Mouse (Mus musculus) embryonic facial prominence, embryonic 12.5 days (tissue): ENCODE measurements around the gene Cdh3. TPM values are rescaled to one million over a fixed set of nuclear protein-coding genes. Genes with fewer than 3 reads are reported as not detected.
"Not testable (repeated sequence)": the region's sequence is repeated elsewhere in the genome, so short reads cannot be mapped to it uniquely, and the experiment has no call there.

ENCODE experiments used
- ATAC-seq: fragments of 200-750 bp; cut with Nextera tagmentation; 2 replicates; pipeline ENCODE4 v1.8.0; 2017; ENCODE audit not compliant: insufficient number of reproducible peaks, insufficient read depth, low FRiP score, low TSS enrichment
- H3K27ac ChIP-seq: fragments of 300-500 bp; sonication (generic); 2 replicates; pipeline ENCODE4 v1.5.1; 2016; ENCODE audit warnings: mild to moderate bottlenecking
- H3K27me3 ChIP-seq: fragments of 300-500 bp; sonication (generic); 2 replicates; pipeline ENCODE4 v1.6.1; 2016; ENCODE audit warnings: mild to moderate bottlenecking, moderate library complexity
- H3K36me3 ChIP-seq: fragments of 300-500 bp; sonication (generic); 2 replicates; pipeline ENCODE4 v1.6.1; 2016; ENCODE audit warnings: mild to moderate bottlenecking
- H3K4me1 ChIP-seq: fragments of 300-500 bp; sonication (generic); 2 replicates; pipeline ENCODE4 v1.6.1; 2016
- H3K4me2 ChIP-seq: fragments of 300-500 bp; sonication (generic); replicated peaks from 2 replicates; pipeline ENCODE4 v1.6.1; 2016; ENCODE audit warnings: mild to moderate bottlenecking, moderate library complexity
- H3K4me3 ChIP-seq: fragments of 300-500 bp; sonication (generic); 2 replicates; pipeline ENCODE4 v1.5.1; 2016; ENCODE audit warnings: mild to moderate bottlenecking
- H3K9ac ChIP-seq: fragments of 300-500 bp; sonication (generic); 2 replicates; pipeline ENCODE4 v1.6.1; 2016; ENCODE audit warnings: mild to moderate bottlenecking, moderate library complexity
- H3K9me3 ChIP-seq: fragments of 300-500 bp; sonication (generic); 2 replicates; pipeline ENCODE4 v1.6.1; 2016; ENCODE audit warnings: mild to moderate bottlenecking, moderate library complexity
- WGBS: fragments of 180-500 bp; shearing (Covaris S2); methylation state at CpG from one replicate; pipeline ENCODE4 v1.1.7; 2016; 5-methylcytosine and 5-hydroxymethylcytosine counted together
- polyA plus RNA-seq: library from polyadenylated mRNA; unstranded; fragments of >200 nt; fragmentation: Nextera tagmentation; extraction: Ambion mirVana; gene quantifications from 2 replicates; pipeline ENCODE4 v1.2.1, GENCODE M21; 2016

The Cdh3 gene
- polyA plus RNA-seq, 1 experiment from 2014 or later: 19.1 TPM

DNA sequence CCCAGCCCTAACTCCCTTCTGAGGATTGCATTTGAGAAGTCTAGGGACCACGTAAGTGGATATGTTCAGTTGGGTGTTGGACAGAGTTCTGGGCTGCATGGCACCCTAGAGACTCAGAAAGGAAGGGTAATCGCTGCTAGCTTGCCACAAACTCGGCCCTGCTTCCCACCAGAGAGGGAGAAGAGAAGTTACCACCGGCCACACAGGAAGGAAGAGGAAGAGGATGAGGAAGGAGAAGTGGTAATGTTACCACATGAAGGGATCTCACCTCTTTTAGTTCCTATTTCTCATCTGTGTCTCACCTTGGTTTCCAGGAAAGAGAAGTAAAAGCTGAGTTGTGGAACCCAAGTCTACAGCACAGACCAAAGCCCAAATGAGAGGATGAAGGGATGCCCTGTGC, 63.6 kb downstream of the Cdh3 start:
- WGBS: 86% methylated on average over 4 of the region's 4 CpGs
- H3K9ac ChIP-seq: no peak overlapping the region
- ATAC-seq: no peak
- H3K9me3 ChIP-seq: no peaks in the 10 kb centered on the region
- H3K4me3 ChIP-seq: no peak overlapping the region
- no peak overlapping the region for H3K4me2 ChIP-seq
- no peaks in the 10 kb centered on the region for H3K36me3 ChIP-seq
- no peaks in the 10 kb centered on the region for H3K27me3 ChIP-seq
- peaks cover 5% of the 10 kb centered on the region; the same call in 1 of the 2 replicates for H3K4me1 ChIP-seq
- no peak overlapping the region for H3K27ac ChIP-seq

DNA sequence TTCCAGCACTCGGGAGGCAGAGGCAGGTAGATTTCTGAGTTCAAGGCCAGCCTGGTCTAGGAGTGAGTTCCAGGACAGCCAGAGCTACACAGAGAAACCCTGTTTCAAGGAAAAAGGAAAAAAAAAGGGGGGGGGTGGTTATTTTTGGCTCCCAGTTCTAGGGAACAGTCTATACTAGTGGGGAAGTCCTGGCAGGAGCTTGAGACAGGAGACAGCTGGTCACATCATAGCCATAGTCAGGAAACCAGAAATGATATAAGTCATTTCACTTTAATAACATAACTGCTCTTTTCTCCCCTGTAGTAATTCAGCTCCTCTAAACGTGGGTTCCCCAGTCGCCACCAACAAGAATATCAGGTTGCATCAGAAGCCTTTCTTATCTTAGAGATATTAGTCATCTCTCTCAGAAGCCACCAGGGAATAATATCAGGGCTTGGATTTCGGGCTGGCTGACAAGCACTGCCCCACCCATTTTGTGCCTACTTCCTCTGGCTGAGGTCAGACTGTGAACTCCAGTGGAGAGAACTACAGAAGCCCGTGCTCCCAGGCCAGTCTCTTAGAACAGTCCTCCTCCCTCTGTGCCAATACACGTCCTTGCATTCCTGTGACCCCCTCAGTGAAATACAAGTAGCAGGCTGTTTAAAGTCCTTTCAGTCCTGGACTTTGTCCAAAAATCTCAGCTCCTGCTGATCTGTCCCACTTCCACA, 66.3 kb downstream of the Cdh3 start:
- no peak overlapping the region for H3K27ac ChIP-seq
- H3K36me3 ChIP-seq: no peaks in the 10 kb centered on the region
- H3K4me1 ChIP-seq: peaks cover 5% of the 10 kb centered on the region; the same call in 1 of the 2 replicates
- no peaks in the 10 kb centered on the region for H3K9me3 ChIP-seq
- 26% methylated on average over 6 of the region's 6 CpGs for WGBS
- no peaks in the 10 kb centered on the region for H3K27me3 ChIP-seq
- H3K4me3 ChIP-seq: no peak overlapping the region
- no peak overlapping the region for H3K4me2 ChIP-seq
- H3K9ac ChIP-seq: no peak overlapping the region
- no peak for ATAC-seq

DNA sequence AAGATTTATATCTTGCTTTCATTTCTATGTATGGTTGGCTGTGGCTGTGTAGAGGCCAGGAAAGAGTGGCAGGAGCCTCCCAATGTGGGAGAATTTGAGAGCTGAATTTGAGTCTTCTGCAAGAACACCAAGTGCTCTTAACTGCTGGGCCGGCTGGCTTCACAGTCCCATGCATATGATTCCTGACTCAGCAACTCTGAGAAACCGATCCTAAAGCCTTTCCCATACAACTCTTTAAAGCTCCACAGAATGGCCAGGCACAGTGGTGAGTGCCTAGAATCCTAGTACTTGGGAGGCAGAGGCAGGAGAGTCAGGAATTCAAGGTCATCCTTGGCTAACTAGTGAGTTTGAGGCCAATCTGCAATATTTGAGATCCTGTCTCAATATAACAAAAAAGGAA, 68.8 kb downstream of the Cdh3 start:
- Histone ChIP-seq H3K4me2 (no peak overlapping the region), H3K27ac (no peak overlapping the region), H3K9me3 (no peaks in the 10 kb centered on the region), H3K27me3 (no peaks in the 10 kb centered on the region), H3K4me1 (peaks cover 5% of the 10 kb centered on the region; the same call in 1 of the 2 replicates), H3K4me3 (no peak overlapping the region), H3K36me3 (no peaks in the 10 kb centered on the region), H3K9ac (no peak overlapping the region)
- 66% methylated on average over 2 of the region's 2 CpGs for WGBS
- no peak for ATAC-seq

DNA sequence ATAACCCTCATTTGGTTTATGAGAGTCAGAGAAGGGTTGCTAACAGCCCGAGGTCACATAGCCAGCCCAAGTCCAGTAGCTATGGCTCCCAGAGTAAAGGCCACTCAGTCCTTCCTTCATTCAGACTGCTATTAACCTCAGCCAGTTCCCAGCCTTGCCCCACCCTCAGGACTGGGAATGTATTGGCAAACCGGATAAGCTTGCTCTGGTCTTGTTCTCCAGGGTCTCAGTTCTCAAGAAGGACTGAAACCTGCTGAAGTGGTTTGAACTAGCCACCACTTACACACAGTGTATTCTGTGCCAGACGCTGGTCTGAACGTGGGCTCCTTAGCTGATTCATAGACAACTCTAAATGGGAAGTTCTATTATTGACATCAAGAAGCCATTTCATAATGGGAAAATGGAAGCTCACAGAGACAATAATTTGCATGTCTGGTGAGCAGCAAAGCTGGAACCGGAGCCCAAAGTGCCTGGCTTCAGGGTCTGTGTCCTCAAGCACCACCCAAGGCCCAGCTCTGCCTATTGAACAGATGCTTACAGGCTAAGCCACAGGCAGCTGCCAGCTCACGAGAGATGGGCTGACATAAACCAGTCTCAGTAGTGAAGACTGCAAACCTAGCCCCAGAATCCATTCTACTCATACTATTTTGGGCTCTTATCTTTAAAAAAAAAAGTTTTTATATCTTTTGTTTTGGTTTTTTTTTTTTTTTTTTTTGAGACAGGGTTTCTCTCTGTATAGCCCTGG, 70.8 kb downstream of the Cdh3 start:
- Histone ChIP-seq H3K36me3 (no peaks in the 10 kb centered on the region), H3K27ac (no peak overlapping the region), H3K4me1 (peaks cover 5% of the 10 kb centered on the region; the same call in 1 of the 2 replicates), H3K27me3 (no peaks in the 10 kb centered on the region), H3K4me3 (no peak overlapping the region), H3K9me3 (no peaks in the 10 kb centered on the region), H3K9ac (no peak overlapping the region), H3K4me2 (no peak overlapping the region)
- ATAC-seq: no peak
- WGBS: 66% methylated on average over 6 of the region's 6 CpGs

DNA sequence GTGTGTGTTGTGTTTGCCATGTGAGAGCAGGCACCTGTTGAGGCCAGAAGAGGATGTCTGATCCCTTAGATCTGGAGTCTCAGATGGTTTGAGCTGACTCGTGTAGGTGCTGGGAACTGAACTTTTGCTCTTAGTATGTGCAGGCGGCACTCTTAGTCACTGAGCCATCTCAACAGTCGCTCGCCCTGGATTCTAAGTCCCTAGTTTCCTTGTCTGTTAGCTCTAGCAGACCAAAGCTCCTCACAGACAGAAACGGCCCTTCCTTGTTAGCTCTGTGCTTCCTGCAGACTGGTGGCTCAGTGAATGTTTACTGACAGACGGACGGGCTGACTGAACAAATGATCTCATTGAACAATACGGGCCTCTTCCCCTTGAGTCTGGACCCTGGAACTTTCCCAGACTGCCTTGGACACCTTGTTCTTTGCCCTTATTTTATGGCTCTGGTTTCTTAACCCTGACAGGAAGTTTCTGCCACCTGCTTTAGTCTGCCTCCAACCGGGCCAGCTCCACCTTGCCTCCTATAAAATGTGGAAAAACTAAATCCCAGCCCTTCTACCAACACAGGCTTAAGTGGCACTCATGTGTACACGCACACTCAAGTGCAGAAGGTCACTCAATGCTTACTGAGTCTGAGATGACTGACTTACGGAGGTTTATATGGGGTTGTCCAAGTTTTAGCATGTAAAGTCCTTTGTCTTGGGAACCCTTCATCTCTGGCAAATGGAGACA, 74.4 kb downstream of the Cdh3 start:
- Histone ChIP-seq H3K9ac (no peak overlapping the region), H3K27ac (no peak overlapping the region), H3K4me1 (no peaks in the 10 kb centered on the region), H3K9me3 (no peaks in the 10 kb centered on the region), H3K27me3 (no peaks in the 10 kb centered on the region), H3K36me3 (no peaks in the 10 kb centered on the region), H3K4me2 (no peak overlapping the region), H3K4me3 (no peak overlapping the region)
- no peak for ATAC-seq
- WGBS: 78% methylated on average over 11 of the region's 11 CpGs

DNA sequence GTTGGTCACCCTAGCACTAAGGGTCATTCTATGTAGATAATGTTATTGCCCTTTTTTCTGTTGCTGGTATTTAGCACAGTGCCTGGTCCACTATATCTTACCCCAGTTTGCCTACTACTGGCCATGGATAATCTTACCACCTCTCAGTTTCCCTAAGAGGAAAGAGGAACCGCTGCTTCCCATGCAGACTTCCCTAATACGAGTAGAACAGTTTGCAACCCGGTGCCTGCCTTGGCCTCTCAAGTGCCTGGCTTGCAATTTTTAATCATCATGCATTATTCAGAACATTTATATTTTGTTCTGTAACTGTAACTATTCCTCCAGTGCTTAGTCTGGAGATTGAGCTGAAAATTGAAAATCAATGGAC, 75.0 kb downstream of the Cdh3 start:
- no peaks in the 10 kb centered on the region for H3K27me3 ChIP-seq
- no peak overlapping the region for H3K9ac ChIP-seq
- no peak overlapping the region for H3K4me3 ChIP-seq
- no peaks in the 10 kb centered on the region for H3K36me3 ChIP-seq
- no peak overlapping the region for H3K27ac ChIP-seq
- no peak for ATAC-seq
- H3K9me3 ChIP-seq: no peaks in the 10 kb centered on the region
- no peak overlapping the region for H3K4me2 ChIP-seq
- 92% methylated on average over 3 of the region's 3 CpGs for WGBS
- no peaks in the 10 kb centered on the region for H3K4me1 ChIP-seq

DNA sequence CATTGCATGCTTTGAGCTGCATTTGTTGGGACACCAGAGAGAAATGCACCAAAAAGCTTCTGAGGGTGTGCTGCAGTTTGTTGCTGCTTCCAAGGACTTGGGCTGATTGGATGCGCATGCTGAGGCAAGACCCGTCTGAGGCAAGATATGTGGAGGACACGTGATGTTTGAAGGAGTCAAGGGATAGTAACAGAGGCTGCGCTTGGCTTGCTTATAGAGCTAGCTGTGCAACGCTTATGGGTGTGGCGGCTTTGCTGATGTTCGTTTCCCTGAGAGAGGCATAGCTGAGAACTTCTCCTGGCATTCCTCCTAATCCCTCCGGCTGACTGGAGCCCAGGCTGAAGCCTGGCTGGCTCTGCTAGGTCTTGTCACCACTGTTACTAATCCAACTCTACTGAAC, 76.2 kb downstream of the Cdh3 start:
- WGBS: 86% methylated on average over 8 of the region's 8 CpGs
- Histone ChIP-seq H3K9me3 (no peaks in the 10 kb centered on the region), H3K36me3 (no peaks in the 10 kb centered on the region), H3K4me1 (no peaks in the 10 kb centered on the region), H3K4me3 (no peak overlapping the region), H3K9ac (no peak overlapping the region), H3K4me2 (no peak overlapping the region), H3K27ac (no peak overlapping the region), H3K27me3 (no peaks in the 10 kb centered on the region)
- ATAC-seq: no peak

DNA sequence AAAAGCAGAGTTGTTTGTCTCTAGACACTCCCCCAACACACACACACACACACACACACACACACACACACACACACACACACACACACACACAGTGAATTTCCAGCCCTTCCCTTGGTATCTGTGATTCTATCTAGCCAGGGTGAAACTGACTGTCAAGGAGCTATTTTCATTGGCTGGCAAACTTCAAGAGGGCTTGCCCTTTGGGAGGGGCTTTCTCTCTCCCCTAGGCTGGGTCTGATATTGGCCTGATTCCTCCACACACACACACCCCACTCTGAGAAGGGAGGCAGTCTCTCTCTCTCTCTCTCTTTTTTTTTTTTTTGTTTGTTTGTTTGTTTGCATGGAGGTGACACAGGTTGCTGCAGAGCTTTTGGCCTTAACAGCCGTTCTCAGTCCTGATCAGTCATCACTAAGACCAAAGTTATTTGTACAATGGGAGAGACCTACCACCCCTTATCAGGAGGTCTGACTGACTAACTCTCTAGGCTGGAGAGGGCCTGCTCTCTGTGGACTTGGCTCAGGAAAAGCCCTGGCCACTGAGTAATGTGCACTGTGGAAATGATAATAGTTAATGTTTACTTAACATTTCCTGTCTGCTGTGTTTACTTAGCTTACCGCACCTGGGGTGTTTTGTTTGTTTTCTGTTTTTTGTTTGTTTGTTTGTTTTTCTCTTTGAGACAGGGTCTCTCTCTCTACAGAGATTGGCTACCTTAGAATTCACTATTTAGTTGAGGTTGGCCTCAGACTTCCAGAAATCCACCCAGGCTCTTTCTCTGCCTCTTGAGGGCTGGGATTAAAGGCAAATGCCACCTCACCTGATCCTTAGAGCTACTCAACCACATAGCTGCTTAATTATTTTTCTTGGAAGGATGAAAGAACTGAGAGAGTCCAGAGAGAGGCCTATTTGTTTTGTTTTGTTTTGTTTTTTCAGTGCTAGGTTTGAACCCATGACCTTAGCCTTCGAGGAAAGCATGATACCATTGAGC, 78.0 kb downstream of the Cdh3 start:
- no peak overlapping the region for H3K9ac ChIP-seq
- H3K4me2 ChIP-seq: no peak overlapping the region
- H3K36me3 ChIP-seq: no peaks in the 10 kb centered on the region
- H3K27ac ChIP-seq: no peak overlapping the region
- 60% methylated on average over 3 of the region's 3 CpGs for WGBS
- H3K9me3 ChIP-seq: no peaks in the 10 kb centered on the region
- no peak overlapping the region for H3K4me3 ChIP-seq
- H3K27me3 ChIP-seq: no peaks in the 10 kb centered on the region
- H3K4me1 ChIP-seq: no peaks in the 10 kb centered on the region
- no peak for ATAC-seq

DNA sequence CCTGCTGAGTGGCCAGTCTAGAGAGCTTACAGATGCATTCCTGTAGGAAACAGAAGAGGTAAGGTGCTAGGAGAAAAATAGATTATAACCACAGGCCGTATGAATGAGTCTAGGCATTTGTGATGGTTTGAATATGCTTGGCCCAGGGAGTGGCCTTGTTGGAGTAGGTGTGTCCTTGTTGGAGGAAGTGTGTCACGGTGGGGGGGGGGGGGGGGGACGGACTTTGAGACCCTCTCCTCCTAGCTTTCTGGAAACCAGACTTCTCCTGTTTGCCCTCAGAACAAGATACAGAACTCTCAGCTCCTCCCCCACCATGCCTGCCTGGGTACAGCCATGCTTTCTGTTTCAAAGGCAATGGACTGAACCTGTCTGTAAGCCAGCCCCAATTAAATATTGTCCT, 81.8 kb downstream of the Cdh3 start:
- no peak overlapping the region for H3K9ac ChIP-seq
- no peak for ATAC-seq
- no peak overlapping the region for H3K4me2 ChIP-seq
- no peaks in the 10 kb centered on the region for H3K36me3 ChIP-seq
- H3K4me1 ChIP-seq: no peaks in the 10 kb centered on the region
- no peak overlapping the region for H3K27ac ChIP-seq
- H3K27me3 ChIP-seq: no peaks in the 10 kb centered on the region
- H3K4me3 ChIP-seq: no peak overlapping the region
- 62% methylated on average over 3 of the region's 3 CpGs for WGBS
- no peaks in the 10 kb centered on the region for H3K9me3 ChIP-seq

DNA sequence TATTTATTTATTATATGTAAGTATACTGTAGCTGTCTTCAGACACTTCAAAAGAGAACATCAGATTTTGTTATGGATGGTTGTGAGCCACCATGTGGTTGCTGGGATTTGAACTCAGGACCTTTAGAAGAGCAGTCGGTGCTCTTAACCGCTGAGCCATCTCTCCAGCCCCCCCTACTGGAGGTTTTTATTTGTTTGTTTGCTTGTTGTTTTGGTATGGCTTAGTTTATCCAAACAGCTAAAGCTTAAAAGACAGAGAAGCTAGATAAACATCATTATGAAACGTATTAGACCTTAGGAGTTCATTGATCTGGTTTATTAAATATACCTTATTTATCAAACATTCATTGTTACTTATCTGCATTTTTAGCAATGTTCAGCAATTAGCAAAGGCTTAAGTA, 84.9 kb downstream of the Cdh3 start:
- H3K4me1 ChIP-seq, H3K9ac ChIP-seq, H3K27ac ChIP-seq, ATAC-seq, H3K36me3 ChIP-seq, H3K9me3 ChIP-seq, H3K4me2 ChIP-seq, H3K4me3 ChIP-seq, H3K27me3 ChIP-seq: not testable (repeated sequence)
- 83% methylated on average over 3 of the region's 3 CpGs for WGBS

DNA sequence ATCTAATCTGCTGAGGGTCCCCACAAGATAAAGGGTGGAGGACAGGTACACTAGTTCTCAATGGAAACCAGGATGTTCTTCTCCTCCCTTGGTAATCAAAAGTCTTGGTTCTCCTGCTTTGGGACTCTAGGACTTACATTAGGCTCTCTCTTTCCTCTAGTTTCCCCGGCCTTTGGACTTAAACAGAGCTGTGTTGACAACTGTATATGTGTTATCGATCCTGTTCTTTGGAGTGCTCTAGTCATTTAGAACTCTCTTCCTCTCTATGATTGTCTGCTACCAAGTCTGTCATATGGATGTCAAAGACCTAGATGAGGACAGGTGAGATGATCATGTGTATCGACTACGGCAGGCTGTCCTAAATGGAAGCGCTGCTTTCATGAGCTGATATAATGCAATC, 86.4 kb downstream of the Cdh3 start:
- Histone ChIP-seq H3K36me3 (no peaks in the 10 kb centered on the region), H3K9ac (no peak overlapping the region), H3K9me3 (no peaks in the 10 kb centered on the region), H3K4me3 (no peak overlapping the region), H3K27ac (no peak overlapping the region), H3K4me1 (no peaks in the 10 kb centered on the region), H3K4me2 (no peak overlapping the region), H3K27me3 (peaks cover 13% of the 10 kb centered on the region)
- 92% methylated on average over 5 of the region's 5 CpGs for WGBS
- no peak for ATAC-seq
